Mouse (Mus musculus): ENCODE measurements around the gene Supt20. TPM values are rescaled to one million over a fixed set of nuclear protein-coding genes. Genes with fewer than 3 reads are reported as not detected.

Gene Supt20
- total RNA-seq (2014; rRNA removed) = 16.4 and 17.0 TPM in 2 replicates
- 10.0 and 15.0 TPM in 2 replicates for polyA plus RNA-seq (2012; rRNA removed)

- H3K36me3 ChIP-seq (ENCODE audit: control insufficient read depth, insufficient read depth, low read length) = peaks cover 21% of the 10 kb centered on the region
- WGBS = 1% methylated on average over 65 of the region's 65 CpGs
- TF ChIP-seq POLR2A (IDR thresholded peaks at IDR 0.05; ENCODE audit: extremely low read depth, insufficient read depth, low read length) = peak; percentile 53
- TF ChIP-seq CTCF (IDR thresholded peaks at IDR 0.05; ENCODE audit: low read depth, low read length) = no peak
These were observed at the start of gene Supt20 for GRCm38 (mm10) chr3:54692202-54693055. Supt20 (plus strand) TSS chr3:54692807.

GRCm38 (mm10) chr3:54642851-54643250 is 49.8 kb upstream of the Supt20 start:
- Histone ChIP-seq H3K79me2 (ENCODE audit: control insufficient read depth, insufficient read depth, low read length) (no peaks in the 10 kb centered on the region), H3K36me3 (ENCODE audit: control insufficient read depth, insufficient read depth, low read length) (no peaks in the 10 kb centered on the region), H3K4me3 (ENCODE audit: insufficient read depth, low read depth, low read length) (no peak overlapping the region), H3K9ac (ENCODE audit: low read depth, low read length) (no peak overlapping the region), H3K27me3 (ENCODE audit: control insufficient read depth, insufficient read depth, low read length) (no peaks in the 10 kb centered on the region), H3K4me1 (ENCODE audit: control insufficient read depth, insufficient read depth, low read length) (no peaks in the 10 kb centered on the region), H3K27ac (replicated peaks; ENCODE audit: insufficient read depth, low read depth, low read length) (no peak overlapping the region)
- no peak for DNase-seq (ENCODE audit: extremely low read depth, low read depth, low spot score)
- TF ChIP-seq CTCF (IDR thresholded peaks at IDR 0.05; ENCODE audit: low read depth, low read length) (no peak), POLR2A (IDR thresholded peaks at IDR 0.05; ENCODE audit: extremely low read depth, insufficient read depth, low read length) (no peak)
- 91% methylated on average over 1 of the region's 1 CpGs for WGBS

More at GRCm38 (mm10) chr3:54692202-54693055, at the start of gene Supt20:
- Histone ChIP-seq H3K79me2 (ENCODE audit: control insufficient read depth, insufficient read depth, low read length) (no peaks in the 10 kb centered on the region), H3K27ac (replicated peaks; ENCODE audit: insufficient read depth, low read depth, low read length) (peak within 1 kb of the TSS; percentile 73), H3K27me3 (ENCODE audit: control insufficient read depth, insufficient read depth, low read length) (no peaks in the 10 kb centered on the region), H3K4me3 (ENCODE audit: insufficient read depth, low read depth, low read length) (peak within 1 kb of the TSS; percentile 92), H3K9ac (ENCODE audit: low read depth, low read length) (peak within 1 kb of the TSS; percentile 80), H3K4me1 (ENCODE audit: control insufficient read depth, insufficient read depth, low read length) (peaks cover 1% of the 10 kb centered on the region; the same call in 1 of the 2 replicates)
- peak; percentile 88 for DNase-seq (ENCODE audit: extremely low read depth, low read depth, low spot score)

GRCm38 (mm10) chr3:54647583-54647982 is 45.0 kb upstream of the Supt20 start:
- Histone ChIP-seq H3K4me1 (ENCODE audit: control insufficient read depth, insufficient read depth, low read length) (no peaks in the 10 kb centered on the region), H3K27me3 (ENCODE audit: control insufficient read depth, insufficient read depth, low read length) (no peaks in the 10 kb centered on the region), H3K79me2 (ENCODE audit: control insufficient read depth, insufficient read depth, low read length) (no peaks in the 10 kb centered on the region), H3K36me3 (ENCODE audit: control insufficient read depth, insufficient read depth, low read length) (no peaks in the 10 kb centered on the region), H3K9ac (ENCODE audit: low read depth, low read length) (no peak overlapping the region), H3K27ac (replicated peaks; ENCODE audit: insufficient read depth, low read depth, low read length) (no peak overlapping the region), H3K4me3 (ENCODE audit: insufficient read depth, low read depth, low read length) (no peak overlapping the region)
- TF ChIP-seq CTCF (IDR thresholded peaks at IDR 0.05; ENCODE audit: low read depth, low read length) (no peak), POLR2A (IDR thresholded peaks at IDR 0.05; ENCODE audit: extremely low read depth, insufficient read depth, low read length) (no peak)
- WGBS = 66% methylated on average over 2 of the region's 2 CpGs
- DNase-seq (ENCODE audit: extremely low read depth, low read depth, low spot score) = no peak

GRCm38 (mm10) chr3:54651576-54651975 is 41.0 kb upstream of the Supt20 start:
- no peak overlapping the region for H3K9ac ChIP-seq (ENCODE audit: low read depth, low read length)
- H3K79me2 ChIP-seq (ENCODE audit: control insufficient read depth, insufficient read depth, low read length) = no peaks in the 10 kb centered on the region
- TF ChIP-seq CTCF (IDR thresholded peaks at IDR 0.05; ENCODE audit: low read depth, low read length) (no peak), POLR2A (IDR thresholded peaks at IDR 0.05; ENCODE audit: extremely low read depth, insufficient read depth, low read length) (no peak)
- WGBS = 85% methylated on average over 4 of the region's 4 CpGs
- no peaks in the 10 kb centered on the region for H3K36me3 ChIP-seq (ENCODE audit: control insufficient read depth, insufficient read depth, low read length)
- H3K27ac ChIP-seq (replicated peaks; ENCODE audit: insufficient read depth, low read depth, low read length) = no peak overlapping the region
- no peaks in the 10 kb centered on the region for H3K4me1 ChIP-seq (ENCODE audit: control insufficient read depth, insufficient read depth, low read length)
- DNase-seq (ENCODE audit: extremely low read depth, low read depth, low spot score) = no peak
- no peaks in the 10 kb centered on the region for H3K27me3 ChIP-seq (ENCODE audit: control insufficient read depth, insufficient read depth, low read length)
- H3K4me3 ChIP-seq (ENCODE audit: insufficient read depth, low read depth, low read length) = no peak overlapping the region

GRCm38 (mm10) chr3:54654169-54654568 is 38.4 kb upstream of the Supt20 start:
- no peaks in the 10 kb centered on the region for H3K4me1 ChIP-seq (ENCODE audit: control insufficient read depth, insufficient read depth, low read length)
- no peak for DNase-seq (ENCODE audit: extremely low read depth, low read depth, low spot score)
- H3K27ac ChIP-seq (replicated peaks; ENCODE audit: insufficient read depth, low read depth, low read length) = no peak overlapping the region
- H3K9ac ChIP-seq (ENCODE audit: low read depth, low read length) = no peak overlapping the region
- WGBS = 87% methylated on average over 1 of the region's 1 CpGs
- TF ChIP-seq CTCF (IDR thresholded peaks at IDR 0.05; ENCODE audit: low read depth, low read length) = no peak
- TF ChIP-seq POLR2A (IDR thresholded peaks at IDR 0.05; ENCODE audit: extremely low read depth, insufficient read depth, low read length) = no peak
- H3K27me3 ChIP-seq (ENCODE audit: control insufficient read depth, insufficient read depth, low read length) = no peaks in the 10 kb centered on the region
- no peaks in the 10 kb centered on the region for H3K79me2 ChIP-seq (ENCODE audit: control insufficient read depth, insufficient read depth, low read length)
- no peak overlapping the region for H3K4me3 ChIP-seq (ENCODE audit: insufficient read depth, low read depth, low read length)
- no peaks in the 10 kb centered on the region for H3K36me3 ChIP-seq (ENCODE audit: control insufficient read depth, insufficient read depth, low read length)

- Histone ChIP-seq H3K27me3 (ENCODE audit: control insufficient read depth, insufficient read depth, low read length) (no peaks in the 10 kb centered on the region), H3K79me2 (ENCODE audit: control insufficient read depth, insufficient read depth, low read length) (no peaks in the 10 kb centered on the region), H3K9ac (ENCODE audit: low read depth, low read length) (no peak overlapping the region), H3K27ac (replicated peaks; ENCODE audit: insufficient read depth, low read depth, low read length) (no peak overlapping the region), H3K36me3 (ENCODE audit: control insufficient read depth, insufficient read depth, low read length) (no peaks in the 10 kb centered on the region), H3K4me3 (ENCODE audit: insufficient read depth, low read depth, low read length) (no peak overlapping the region), H3K4me1 (ENCODE audit: control insufficient read depth, insufficient read depth, low read length) (no peaks in the 10 kb centered on the region)
- no peak for TF ChIP-seq POLR2A (IDR thresholded peaks at IDR 0.05; ENCODE audit: extremely low read depth, insufficient read depth, low read length)
- no peak for TF ChIP-seq CTCF (IDR thresholded peaks at IDR 0.05; ENCODE audit: low read depth, low read length)
- 80% methylated on average over 3 of the region's 3 CpGs for WGBS
- DNase-seq (ENCODE audit: extremely low read depth, low read depth, low spot score) = no peak
These were observed 35.5 kb upstream of the Supt20 start for GRCm38 (mm10) chr3:54657090-54657489.

Measured in liver, adult 2 months (tissue).